Mouse (Mus musculus) frontal cortex, adult 2 months (tissue): Measurements from ENCODE around the gene Vmn2r18. TPM values are rescaled to one million over a fixed set of nuclear protein-coding genes. Genes with fewer than 3 reads are reported as not detected.

Source experiments
- DNase-seq, 2 experiments: peaks; one replicate each; pipeline ENCODE4 v3.0.0; 2022; ENCODE audit warnings: low spot score in 1 of 2; ENCODE audit errors: extremely low spot score in 1 of 2
- polyA plus RNA-seq: library from polyadenylated mRNA; depleted of rRNA; stranded (reverse); fragments of >200 nt; gene quantifications from 2 replicates; pipeline ENCODE4 v1.2.3, GENCODE M21; 2012; rRNA removed

Gene Vmn2r18
- polyA plus RNA-seq = 0.04 TPM in 1 of 2 replicates, not detected in the other

DNA sequence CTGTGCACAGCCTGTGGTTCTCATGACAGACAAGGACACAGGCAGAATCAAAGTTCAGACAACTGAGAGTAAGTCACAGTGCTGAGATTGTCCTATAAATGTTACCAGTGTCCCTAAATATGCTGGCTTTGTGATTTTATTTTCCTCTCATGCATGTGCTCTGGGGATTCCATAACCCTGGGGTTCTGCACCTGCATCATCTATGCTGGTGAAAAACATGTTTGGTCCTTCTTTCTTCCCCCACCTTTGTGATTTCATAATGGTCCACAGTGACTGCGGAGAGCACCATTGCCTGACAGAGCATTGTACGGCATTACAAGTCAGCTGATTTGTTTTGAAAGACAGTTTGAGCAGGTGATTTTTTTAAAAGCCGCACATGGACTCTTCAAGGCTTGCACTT, at the start of gene Vmn2r18:
TSS of gene Vmn2r18 (minus strand) at position 101 of the 400 bp plus-strand sequence.
- no peak for DNase-seq

DNA sequence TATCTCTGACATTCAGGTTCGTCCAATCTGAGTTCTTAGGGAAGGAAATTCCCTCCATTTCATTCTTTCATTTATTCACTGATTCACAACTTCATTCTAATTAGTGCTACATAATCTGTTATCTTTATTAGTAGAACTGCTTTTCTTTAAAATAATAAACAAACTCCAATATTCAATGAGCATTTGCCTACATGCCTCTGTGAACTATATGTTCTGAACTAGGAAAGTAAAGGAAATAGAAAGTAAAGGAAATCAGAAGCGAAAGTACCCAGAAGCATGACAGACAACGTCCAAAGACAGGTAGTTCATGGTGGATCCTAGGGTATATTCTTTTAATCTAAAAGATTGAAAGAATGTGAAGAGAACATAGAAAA, 45.6 kb upstream of the Vmn2r18 start:
- no peak for DNase-seq

DNA sequence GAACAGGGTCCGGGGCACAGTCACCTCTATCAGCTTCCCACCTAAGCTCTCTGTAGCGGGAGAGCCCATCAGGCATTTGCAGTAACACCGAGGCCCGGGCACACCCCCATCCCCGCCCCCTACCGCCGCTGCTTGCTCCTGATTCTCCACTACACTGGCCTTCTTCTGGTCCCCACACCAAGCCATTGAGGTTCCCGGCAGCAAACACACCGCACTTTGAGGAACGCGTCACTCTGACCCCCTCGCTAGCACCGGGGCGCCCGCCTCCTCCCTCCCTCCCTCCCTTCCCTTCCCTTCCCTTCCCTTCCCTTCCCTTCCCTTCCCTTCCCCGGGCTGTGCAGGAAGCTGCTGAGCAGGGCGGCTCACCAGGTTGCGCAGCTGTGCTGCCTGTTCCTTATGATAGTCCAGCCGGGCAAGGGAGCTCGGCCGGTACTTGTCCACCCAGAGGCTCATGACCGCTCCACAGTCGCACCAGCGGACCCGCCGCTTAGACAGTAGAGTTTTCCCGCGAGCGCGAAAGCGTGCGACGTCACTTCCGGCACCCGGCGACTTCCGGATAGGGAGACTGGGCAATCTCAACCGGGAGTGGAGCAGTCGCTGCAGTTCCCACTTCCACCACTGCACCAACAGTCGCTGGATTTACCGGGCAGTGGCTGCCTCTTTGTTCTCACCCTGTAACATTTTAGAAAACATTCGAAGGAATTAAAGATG, 45.0 kb upstream of the Vmn2r18 start, which contains the start of gene Rfc3:
TSS of gene Rfc3 (minus strand) at position 543 of the 711 bp plus-strand sequence.
- DNase-seq = peak; percentile 85 to 97

DNA sequence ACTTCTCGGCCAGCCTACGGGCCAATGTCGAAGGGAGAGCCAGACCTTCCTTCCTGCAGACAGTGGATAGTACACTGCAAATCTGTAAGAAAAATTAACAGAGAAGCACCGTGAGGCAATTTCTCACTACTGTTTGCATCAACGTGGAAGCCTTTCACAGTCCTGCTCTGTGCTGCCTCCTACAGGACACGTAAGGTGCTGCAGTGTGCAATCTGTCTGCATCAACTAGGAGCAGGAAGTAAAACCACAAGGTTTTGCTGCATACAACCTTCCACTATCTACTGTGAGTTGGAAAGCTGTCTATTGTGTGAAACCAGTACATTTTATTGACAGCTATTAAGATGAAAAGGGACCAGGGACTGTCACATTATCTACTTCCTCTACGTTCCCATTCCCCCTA, 39.0 kb upstream of the Vmn2r18 start:
- DNase-seq = peak in 1 of 2 experiments; percentile 5

DNA sequence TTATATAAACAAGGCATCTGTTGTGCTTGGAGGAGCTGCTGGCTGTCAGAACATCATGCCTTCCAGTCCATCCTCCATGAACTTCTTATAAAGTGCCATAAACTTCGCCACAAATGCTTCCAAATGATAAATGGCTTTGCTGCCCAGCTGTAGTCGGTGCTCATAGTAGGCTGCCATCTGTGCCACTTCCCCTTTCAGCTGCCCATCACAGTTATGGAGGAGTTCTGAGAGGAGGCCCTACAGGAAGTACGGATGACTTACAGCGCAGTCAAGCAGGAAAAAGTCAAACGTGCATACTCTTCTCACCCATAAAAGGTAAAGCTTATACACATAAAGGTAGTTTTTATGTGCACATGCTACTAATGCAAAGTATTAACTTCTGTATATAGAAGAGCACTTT, 37.0 kb upstream of the Vmn2r18 start:
- no peak for DNase-seq

DNA sequence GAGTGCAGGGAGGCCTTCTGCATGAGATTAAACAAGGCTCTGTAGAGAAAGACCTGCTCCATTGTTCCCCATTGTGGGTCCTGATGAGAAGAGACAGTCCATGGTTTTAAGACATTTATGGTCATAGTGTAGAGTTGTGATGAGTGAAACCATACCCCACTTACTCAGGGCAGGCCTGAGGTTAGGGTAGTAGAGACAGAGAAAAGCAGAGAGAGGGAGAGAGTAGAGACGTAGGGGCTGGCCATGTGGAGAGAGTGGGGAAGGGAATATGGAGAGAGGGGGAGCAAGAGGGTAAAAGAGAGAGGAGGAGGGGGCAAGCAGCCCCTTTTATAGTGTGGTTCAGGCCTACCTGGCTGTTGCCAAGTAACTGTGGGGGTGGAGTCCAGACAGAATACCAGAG, 36.3 kb upstream of the Vmn2r18 start:
- DNase-seq = no peak

DNA sequence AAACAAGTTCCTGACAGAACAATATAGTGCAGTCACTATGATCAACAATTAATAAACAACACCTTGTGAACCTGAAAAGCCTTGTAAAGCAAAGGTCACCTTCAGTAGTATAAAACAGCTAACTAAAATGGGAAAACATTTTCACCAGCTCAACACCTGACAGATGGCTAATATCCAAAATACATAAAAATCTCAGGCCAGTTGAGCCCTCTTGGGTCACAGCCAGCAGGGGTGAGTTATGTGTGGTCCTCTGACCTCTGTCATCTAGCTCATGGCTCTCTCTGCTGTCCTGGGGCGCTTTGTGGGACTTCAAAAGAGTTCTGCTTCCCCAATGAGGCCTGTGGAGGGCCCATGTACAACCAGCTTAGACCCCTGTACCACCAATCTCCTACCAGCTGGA, 4.1 kb downstream of the Vmn2r18 start:
- no peak for DNase-seq

Other genes starting within 250 kb of the Vmn2r18 start
- gene Gm42906, start 177.9 kb downstream of the Vmn2r18 start, polyA plus RNA-seq = not detected in 2 replicates
- 11.9 and 14.8 TPM in 2 replicates for gene Rfc3, start 45.2 kb upstream of the Vmn2r18 start, polyA plus RNA-seq